Mouse (Mus musculus) frontal cortex, postnatal 25 days (tissue): ENCODE measurements around the gene Olfr1034.
"Not testable (repeated sequence)": the region's sequence is repeated elsewhere in the genome, so short reads cannot be mapped to it uniquely, and the experiment has no call there.

Source experiments
- DNase-seq, 2 experiments: peaks; one replicate each; pipeline ENCODE4 v3.0.0; 2022; ENCODE audit warnings: low spot score in 2 of 2

Olfr1034 gene

GRCm38 (mm10) chr2:86045561-86045960, at the start of gene Olfr1034:
Gene Olfr1034, plus strand, starts transcription at chr2:86045861.
- no peak for DNase-seq

DNA sequence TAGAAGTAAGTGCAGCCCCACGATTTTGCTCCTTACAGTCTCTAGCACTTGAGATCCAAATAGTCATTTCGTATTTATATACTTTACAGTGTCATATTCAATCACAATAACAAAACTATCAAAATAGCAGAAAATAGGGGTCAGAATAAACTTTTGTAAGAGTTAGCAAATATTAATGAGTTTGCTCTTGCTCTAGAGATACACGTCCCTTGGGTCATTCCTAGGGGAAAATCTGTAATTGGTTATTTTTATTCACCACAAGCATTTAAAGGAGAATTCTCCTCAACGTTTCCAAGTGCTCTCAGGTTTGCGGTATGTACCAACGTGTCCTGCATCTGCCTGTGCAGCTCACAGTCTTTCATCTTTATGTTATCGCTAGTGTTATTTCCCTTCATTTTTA, 40.4 kb upstream of the Olfr1034 start, which contains the start of gene Olfr1032:
TSS of gene Olfr1032 (plus strand) at position 301 of the 400 bp plus-strand sequence.
- DNase-seq = no peak

DNA sequence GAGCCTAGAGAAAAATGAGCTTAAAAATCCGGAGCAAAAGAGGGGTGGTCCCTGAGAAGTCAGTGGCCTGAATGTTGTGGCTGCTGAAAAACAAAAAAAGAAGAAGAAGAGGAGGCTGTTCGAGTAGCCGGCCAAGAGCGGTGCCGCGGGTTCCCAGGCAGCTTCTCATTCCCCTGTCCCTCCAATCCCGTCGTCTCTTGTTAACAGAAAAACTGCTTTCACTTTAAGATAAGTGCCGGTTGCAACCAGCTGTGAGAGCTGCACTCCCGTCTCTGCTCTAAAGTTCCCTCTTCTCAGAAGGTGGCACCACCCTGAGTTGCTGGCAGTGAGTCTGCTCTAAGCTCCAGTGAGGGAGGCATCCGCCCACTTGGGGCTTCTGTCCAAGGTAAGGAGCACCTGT, 25.3 kb upstream of the Olfr1034 start, which contains the start of gene Olfr1033:
TSS of gene Olfr1033 (plus strand) at position 228 of the 400 bp plus-strand sequence.
- not testable (repeated sequence) for DNase-seq

GRCm38 (mm10) chr2:86021518-86021917, 24.1 kb upstream of the Olfr1034 start:
- DNase-seq = not testable (repeated sequence)

DNA sequence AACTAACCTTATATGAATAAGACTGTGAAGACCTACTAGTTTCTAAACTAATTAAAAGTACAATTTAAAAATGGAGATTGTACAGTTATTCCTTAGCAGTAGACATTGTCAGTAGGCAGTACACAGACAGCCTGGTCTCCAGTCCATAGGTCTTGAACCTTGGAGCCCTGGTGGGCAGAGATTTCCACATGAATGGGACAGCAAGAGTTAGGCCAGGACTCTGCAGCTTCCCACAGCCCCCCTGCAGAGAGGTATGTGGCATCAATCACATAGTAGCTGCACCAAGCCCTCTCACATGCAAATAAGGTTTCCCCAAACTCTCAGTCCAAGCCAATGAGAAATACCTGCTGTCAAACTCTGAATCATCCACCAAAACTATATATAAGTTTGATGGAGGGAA, 5.1 kb downstream of the Olfr1034 start:
- not testable (repeated sequence) for DNase-seq

- not testable (repeated sequence) for DNase-seq
Measured at GRCm38 (mm10) chr2:86063766-86064165, 18.1 kb downstream of the Olfr1034 start.

DNA sequence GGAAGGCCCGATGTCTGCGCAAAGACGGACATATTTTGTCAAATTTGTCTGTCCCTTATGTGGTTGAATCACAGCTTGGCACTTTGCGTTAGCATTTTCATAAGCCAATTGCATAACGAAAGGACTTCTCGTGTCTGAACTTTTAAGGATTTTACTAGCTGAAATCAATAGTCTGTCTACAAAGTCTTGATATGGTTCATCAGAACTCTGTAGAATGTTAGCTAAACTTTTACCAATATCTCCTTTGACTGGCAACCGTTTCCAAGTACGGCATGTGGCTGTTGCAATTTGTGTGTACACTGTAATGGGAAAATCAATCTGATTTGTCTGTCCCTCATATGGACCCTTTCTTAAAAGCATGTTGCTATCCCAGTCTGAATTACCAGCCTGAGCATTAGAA, 24.5 kb downstream of the Olfr1034 start:
- no peak for DNase-seq

GRCm38 (mm10) chr2:86073692-86074091, 28.0 kb downstream of the Olfr1034 start, which contains the start of gene Olfr1036:
Gene Olfr1036, plus strand, starts transcription at chr2:86073992.
- not testable (repeated sequence) for DNase-seq

- not testable (repeated sequence) for DNase-seq
Measured at GRCm38 (mm10) chr2:86080478-86080877, 34.8 kb downstream of the Olfr1034 start.

- DNase-seq = no peak
Measured at GRCm38 (mm10) chr2:86087285-86087684, 41.6 kb downstream of the Olfr1034 start, which contains the start of gene Olfr1037. Gene Olfr1037, minus strand, starts transcription at chr2:86087385.
